Mouse (Mus musculus) cerebellum, postnatal 10 days (tissue): ENCODE measurements at regions not wholly inside any gene's neighbourhood (a gene's known extent, or its start where the extent isn't known, plus 50 kb on each side); places are given as distances from the start of the nearest gene placed in this dataset.
"Not testable (repeated sequence)": the region's sequence is repeated elsewhere in the genome, so short reads cannot be mapped to it uniquely, and the experiment has no call there.

Experiments used
- DNase-seq, 2 experiments: peaks; one replicate each; pipeline ENCODE4 v3.0.0; 2021; ENCODE audit warnings: mixed read lengths in 2 of 2

GRCm38 (mm10) chr1:124517543-124518171, 472.3 kb upstream of the Dpp10 start:
- peak; percentile 16 to 39 for DNase-seq

GRCm38 (mm10) chr1:124510492-124510891, 465.1 kb upstream of the Dpp10 start:
- DNase-seq: no peak

GRCm38 (mm10) chr1:124488456-124488855, 443.1 kb upstream of the Dpp10 start:
- DNase-seq: no peak

GRCm38 (mm10) chr1:124487965-124488364, 442.6 kb upstream of the Dpp10 start:
- no peak for DNase-seq

- peak; percentile 51 to 63 for DNase-seq
These were observed 404.8 kb upstream of the Dpp10 start for GRCm38 (mm10) chr1:124450128-124450527.

- DNase-seq: no peak
These were observed 394.2 kb upstream of the Dpp10 start for GRCm38 (mm10) chr1:124439526-124439925.

- DNase-seq: no peak
These were observed 390.5 kb upstream of the Dpp10 start for GRCm38 (mm10) chr1:124435850-124436249.

GRCm38 (mm10) chr1:124429583-124429982, 384.2 kb upstream of the Dpp10 start:
- no peak for DNase-seq

- no peak for DNase-seq
These were observed 371.4 kb upstream of the Dpp10 start for GRCm38 (mm10) chr1:124416762-124417161.

GRCm38 (mm10) chr1:124410236-124410635, 364.9 kb upstream of the Dpp10 start:
- DNase-seq: no peak

GRCm38 (mm10) chr1:124409781-124410180, 364.4 kb upstream of the Dpp10 start:
- DNase-seq: peak; percentile 8 to 9

GRCm38 (mm10) chr1:124369604-124370003, 324.2 kb upstream of the Dpp10 start:
- DNase-seq: no peak

- not testable (repeated sequence) for DNase-seq
These were observed 303.1 kb upstream of the Dpp10 start for GRCm38 (mm10) chr1:124348491-124348890.

- DNase-seq: no peak
These were observed 294.1 kb upstream of the Dpp10 start for GRCm38 (mm10) chr1:124339444-124339843.

- no peak for DNase-seq
These were observed 293.3 kb upstream of the Dpp10 start for GRCm38 (mm10) chr1:124338648-124339047.

- DNase-seq: no peak
These were observed 286.9 kb upstream of the Dpp10 start for GRCm38 (mm10) chr1:124332294-124332693.
